Mouse (Mus musculus) heart, postnatal 0 days (tissue): Measurements from ENCODE around the gene Gpr39.

Experiments used
- CTCF ChIP-seq: IDR thresholded peaks from 2 replicates; pipeline ENCODE4 v1.5.1; 2016; ENCODE audit warnings: antibody characterized with exemption, control low read depth, low read depth
- EP300 ChIP-seq: IDR thresholded peaks from 2 replicates; pipeline ENCODE4 v1.6.1; 2016; ENCODE audit warnings: antibody characterized with exemption, low read depth

GRCm38 (mm10) chr1:125693541-125693940 lies 16.7 kb downstream of the Gpr39 start:
- TF ChIP-seq CTCF (no peak), EP300 (no peak)
